Mouse (Mus musculus): ENCODE data around the gene Ddb2.

Gene Ddb2

DNA sequence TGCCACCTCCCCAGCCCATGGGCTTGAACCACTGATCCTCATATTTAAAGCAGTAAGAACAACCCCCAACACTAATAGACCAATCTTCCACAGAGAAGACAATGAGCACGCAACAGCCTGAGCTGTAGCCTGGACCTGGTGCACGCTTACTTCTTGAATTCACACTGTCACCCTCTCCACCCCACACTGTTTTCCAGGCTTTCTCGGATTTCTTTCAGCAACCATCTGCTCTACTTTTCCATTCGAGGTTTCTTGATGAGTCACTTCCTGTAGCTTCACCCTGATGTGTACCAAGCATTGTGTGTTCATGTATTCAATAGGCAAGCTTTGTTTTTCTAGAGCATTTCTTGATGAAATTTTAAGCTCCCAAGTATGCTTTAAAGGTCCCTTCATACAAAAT is 49.4 kb downstream of the Ddb2 start:
- peak in 1 of 2 experiments; percentile 37 for DNase-seq (ENCODE audit: low spot score in 2 of 2)

DNA sequence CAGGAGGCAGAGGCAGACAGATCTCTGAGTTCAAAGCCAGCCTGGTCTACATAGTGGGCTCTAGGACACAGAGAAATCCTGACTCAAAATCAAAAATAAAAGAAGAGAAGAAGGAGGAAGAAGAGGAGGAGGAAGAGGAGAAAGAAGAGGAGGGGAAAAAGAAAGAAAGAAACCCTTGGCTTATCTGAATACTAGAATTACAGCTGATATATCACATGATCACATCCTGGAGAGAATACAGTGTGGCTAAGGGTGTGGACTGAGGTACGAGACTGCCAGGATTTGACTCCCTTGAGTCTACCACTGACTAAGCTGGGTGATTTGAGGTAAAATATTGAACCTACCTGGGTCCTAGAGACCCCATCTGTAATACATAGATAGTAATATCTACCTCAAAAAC is 50.6 kb downstream of the Ddb2 start:
- no peak for DNase-seq (ENCODE audit: low spot score in 2 of 2)

DNA sequence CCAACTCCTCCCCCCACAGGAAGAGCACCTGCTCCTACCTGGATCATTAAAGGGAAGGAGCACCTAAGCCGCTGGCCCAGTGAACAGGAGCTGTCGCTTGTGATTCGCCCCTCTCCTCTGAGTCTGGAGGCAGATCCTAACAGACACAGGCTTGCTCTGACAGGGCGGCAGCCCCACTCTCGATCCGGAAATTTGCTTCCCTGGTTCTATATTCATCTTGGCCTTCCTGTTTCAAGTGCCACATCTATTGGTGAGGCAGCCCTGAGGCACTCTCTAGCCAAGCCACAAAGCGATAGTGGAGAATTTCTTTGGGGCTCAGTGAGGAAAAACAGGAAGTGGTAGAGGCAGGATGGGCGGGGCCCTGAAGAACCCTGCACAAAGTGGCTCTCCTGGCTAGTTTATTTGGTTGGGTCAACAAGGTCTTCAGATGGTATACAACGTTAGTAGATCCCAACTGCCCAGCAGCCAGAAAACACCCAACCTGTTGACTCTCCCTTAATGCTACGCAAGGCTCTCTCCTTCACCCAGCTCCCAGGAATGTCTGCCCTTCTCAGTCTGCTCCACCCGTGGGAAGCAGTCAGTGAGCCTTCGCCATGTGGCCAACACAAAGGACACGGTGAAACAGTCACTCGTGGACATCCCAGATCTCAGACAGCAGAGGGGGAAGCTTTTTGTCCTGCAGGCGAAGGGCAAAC is 52.9 kb downstream of the Ddb2 start, which contains the start of gene Madd:
TSS of gene Madd (minus strand) at position 127 of the 695 bp plus-strand sequence.
- peak; percentile 68 to 77 for DNase-seq (ENCODE audit: low spot score in 2 of 2)

DNA sequence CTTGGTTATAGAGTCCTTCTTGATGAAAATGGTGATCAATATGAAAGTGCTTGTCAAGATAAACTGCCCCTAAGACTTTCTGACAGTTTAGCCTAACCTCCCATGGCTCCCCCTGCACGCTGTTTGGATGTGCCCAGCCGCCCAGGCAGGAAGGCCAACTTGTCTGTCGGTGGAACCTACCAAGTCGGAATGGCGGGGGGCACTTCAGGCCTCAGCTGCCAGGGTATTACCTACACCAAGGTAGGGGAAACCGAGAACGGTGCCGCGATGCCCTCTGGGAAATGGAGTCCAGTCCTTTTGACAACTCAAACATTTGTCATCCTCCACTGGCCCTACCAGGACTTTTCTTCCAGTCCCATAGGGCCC is 53.7 kb downstream of the Ddb2 start:
- peak; percentile 88 to 91 for DNase-seq (ENCODE audit: low spot score in 2 of 2)

DNA sequence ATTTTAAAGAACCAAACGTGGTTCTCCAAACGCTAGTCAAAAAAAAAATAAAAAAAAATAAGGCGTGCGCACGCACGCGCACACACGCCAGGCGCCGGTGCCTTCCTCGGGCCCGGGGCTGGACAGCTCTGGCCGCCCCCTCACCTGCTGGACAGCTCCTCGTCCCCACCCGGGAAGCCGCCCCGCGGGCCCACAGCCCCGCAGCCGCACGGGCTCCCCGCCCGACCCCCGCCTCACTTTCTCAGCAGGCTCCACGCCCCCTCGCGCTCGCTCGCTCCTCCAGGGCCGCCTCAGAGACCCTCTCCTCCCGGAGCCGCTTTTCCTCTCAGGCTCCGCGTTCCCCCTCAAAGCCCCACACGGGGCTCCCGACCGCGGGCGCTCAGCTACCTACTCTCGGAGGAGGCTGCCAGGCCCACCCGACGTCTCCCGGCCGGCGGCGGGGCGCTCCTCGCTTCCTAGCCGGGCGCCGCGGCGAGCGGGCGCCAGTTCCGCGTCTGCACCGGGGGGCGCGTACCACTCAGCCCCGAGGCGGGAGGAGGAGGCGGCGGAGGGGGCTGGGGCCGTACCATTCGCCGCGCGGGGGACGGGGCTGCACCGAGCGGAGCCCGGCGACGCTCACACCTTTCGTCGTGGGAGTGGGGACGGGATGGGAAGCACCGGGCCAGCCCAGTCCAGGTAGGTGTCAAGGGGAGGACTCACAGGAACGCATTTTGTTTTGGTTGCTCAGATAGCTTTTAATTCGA is 54.2 kb downstream of the Ddb2 start:
- DNase-seq (ENCODE audit: low spot score in 2 of 2) = peak in 1 of 2 experiments; percentile 54

DNA sequence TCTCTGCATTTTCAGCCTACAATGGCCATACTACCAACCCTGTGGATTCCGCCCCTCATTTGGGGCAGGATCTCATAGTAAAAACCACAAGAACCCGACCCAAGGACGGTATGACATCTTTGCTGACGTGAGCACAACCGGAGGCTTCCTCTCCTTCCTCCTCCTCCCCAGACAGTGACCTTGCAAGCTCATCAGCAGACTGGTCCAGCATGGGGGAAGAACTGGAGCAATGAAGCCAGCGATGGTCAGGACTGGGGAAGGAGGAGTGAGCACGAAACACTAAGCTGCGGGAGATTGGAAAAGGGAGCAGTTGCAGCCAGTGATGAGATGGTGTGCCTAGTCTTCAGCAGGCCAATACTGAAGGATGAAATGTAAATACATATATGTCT is 54.8 kb downstream of the Ddb2 start:
- no peak for DNase-seq (ENCODE audit: low spot score in 2 of 2)

DNA sequence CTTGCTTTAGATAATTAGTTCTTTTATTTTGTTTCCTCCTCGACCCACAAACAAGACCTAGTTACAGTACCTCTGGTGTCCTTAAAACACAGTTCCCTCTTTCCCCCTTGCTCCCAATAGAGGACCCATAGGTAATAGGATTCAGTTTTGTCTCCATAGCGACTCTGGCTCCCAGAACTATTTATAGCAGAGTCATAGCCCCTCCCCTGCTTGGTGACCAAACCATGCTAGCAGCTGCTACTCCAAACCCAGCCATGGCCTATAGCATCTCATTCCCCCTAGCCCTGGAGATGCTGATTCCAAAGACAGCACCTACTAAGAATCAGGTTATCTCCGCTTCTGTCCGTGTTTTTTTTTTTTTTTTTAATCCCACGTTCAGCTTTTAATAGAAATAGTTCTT is 56.1 kb downstream of the Ddb2 start:
- DNase-seq (ENCODE audit: low spot score in 2 of 2) = no peak

DNA sequence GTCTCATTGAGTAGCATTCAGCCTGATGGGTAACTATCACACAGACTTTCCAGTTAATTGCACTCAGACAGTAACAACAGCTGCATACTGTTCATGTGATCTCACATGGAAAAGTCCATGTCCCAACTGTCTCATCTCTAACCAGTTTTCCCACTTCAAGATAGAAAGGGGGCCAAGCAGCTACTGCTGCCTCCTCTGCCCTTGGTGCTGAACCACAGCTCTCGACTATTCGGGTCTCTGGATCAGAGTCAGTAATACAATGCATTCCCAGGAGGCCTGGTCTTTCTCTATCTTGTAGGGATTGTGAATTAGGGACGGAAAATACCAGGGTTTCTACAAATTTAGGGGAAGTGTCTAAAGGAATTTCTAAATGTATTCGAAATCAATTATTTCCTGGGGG is 57.0 kb downstream of the Ddb2 start:
- DNase-seq (ENCODE audit: low spot score in 2 of 2) = no peak

DNA sequence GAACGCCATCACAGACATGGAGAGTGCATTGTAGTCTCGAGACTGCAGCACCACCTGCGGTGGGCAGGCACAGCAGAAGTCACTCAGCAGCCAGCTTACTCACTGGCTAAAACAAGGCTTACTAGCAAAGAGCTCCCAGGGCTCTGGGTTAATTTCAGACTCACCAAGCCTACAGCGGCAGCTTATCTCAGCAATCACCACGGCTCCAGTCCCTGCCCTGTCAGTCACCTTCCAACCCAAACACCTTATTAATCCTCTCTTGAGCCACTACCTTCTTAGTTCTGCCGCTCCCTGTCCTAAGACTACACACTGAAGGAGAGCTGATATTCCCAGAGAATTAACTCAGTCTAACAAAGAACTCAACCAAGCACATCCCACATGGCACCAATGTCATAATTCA is 60.5 kb downstream of the Ddb2 start:
- no peak for DNase-seq (ENCODE audit: low spot score in 2 of 2)

DNA sequence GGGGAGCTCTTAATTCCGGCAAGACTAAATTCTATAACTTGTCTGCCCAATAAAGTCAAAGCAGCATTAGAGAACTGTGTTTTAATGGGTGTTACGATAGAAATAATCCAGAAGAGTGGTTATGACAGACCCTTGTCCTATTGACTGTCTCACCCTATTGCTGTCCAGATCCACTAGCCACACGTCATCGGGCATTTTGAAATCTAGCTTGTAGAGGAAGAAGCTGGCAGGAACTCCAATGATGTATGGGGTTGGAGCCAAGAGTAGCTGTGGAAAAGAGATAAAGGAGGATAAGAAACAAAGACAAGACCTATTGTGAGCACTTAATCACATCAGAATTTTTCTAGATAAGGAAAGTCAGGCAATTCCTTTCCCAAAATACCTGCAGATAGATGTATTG is 61.3 kb downstream of the Ddb2 start:
- DNase-seq (ENCODE audit: low spot score in 2 of 2) = no peak

DNA sequence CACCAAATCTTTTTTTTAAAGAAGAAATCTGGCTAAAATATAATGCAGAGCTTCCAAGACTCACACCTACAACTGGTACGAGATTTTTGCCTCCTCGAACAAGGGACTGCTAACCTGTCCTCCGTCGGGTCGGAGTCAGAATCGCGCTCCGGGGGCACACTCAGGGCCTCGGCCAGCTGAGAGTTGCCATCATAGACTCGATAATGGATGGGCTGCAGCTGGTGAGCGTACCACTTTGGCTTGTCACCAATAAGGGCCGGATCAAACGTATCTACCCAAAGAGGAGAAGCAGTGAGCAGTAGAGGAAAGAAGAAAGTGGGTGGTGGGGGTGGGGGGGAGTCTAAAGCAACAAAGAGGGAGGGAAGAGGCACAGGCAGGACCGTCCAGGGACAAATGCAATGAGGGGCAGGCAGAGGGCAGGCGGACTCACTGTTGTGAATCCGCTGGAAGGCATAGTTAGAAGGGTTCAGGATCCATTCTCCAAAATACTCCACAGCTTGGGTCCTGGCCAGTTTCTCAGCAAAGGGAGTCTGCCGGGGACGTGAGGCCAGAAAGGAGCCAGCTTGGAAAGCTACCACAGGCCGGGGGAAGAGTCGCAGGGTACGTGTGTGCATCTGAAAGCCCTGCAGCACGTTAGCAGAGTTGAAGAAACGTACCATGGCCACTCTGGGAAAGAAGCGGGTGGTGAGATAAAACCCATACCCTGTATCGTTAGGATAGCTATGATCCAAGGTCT is 67.0 kb downstream of the Ddb2 start:
- no peak for DNase-seq (ENCODE audit: low spot score in 2 of 2)

DNA sequence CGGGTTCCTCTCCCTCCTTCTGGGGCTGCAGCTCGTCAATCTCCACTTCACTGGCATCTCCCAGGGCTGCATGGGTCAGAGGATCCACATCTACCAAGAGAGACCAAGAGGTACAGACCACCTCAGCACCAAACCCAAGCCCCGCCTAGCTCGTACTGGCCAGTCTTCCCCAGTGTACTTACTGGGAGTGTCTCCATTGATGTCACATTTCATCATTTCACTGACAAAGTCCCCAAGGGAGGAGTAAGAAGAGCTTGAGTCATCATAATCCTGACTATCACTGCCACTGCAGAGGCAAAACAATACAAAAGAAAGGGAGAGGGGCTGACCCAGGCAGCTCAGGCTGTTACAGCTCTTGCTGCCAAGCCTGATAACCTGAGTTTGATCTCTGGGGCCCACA is 69.2 kb downstream of the Ddb2 start:
- DNase-seq (ENCODE audit: low spot score in 2 of 2) = no peak

DNA sequence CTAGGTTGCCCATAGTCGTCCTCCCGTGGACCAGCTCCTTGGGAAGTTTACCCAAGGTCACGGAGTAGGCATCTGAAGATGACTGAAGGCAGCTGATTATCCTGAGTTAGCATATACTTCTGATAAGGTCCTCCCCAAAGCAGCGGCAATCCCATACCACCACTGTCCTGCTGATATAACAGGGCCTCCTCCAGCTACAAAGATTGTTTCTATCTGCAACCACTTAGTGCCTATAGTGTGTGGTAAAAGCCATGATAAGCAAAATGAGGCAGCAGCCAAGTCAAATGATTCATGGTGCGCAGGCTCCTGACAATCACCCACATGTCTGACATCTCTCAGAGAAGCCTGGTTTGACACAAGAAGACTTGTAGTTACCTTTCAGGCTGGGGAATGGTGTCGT is 71.8 kb downstream of the Ddb2 start:
- DNase-seq (ENCODE audit: low spot score in 2 of 2) = no peak

DNA sequence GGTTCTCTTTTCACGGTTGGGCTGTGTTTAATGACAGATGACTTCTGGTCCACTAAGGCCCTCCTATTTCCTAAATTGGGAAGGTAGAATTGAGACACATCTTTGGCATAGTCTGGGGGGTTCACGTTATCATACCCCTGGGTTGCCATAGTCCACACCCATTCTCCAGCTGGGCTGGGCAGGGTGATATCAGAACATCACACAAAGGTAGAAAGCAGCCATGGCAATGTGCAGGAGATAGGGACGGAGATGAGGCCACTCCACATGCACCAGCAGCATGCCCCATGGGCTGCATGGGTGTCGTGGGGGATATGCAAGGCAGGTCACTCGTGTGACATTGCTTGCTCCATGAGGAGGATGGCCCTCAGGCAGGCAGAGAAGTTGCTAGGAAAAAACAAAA is 73.2 kb downstream of the Ddb2 start:
- DNase-seq (ENCODE audit: low spot score in 2 of 2) = no peak

DNA sequence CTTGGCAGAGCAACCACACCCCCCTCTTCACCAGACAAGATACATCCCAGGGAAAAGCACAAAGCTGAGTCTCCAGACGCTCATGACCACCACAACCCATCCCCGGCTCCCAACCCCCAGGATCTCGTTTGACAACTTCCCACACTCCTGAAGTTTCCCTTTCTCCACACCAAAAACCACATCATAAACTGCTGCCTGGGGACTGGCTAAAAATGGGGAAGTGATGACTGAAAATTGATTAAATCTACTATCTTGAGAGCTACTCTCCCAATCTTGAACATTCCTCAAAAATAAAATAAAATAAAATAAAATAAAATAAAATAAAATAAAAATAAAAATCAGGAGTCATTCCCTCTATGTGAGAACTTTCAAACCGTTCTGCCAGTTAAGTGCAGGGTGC is 73.8 kb downstream of the Ddb2 start:
- no peak for DNase-seq (ENCODE audit: low spot score in 2 of 2)

All from heart, adult 9 months (tissue).